In genomic region chr3:94480291-94480884, GRCm38 (mm10) we compare ENCODE assay signal across 9 mouse cellular contexts. TPM values are rescaled to one million over a fixed set of nuclear protein-coding genes. Genes with fewer than 3 reads are reported as not detected.
DNase-seq lines count a peak whose midpoint lies in the region; ATAC-seq and TF ChIP-seq lines count a peak whose summit lies in the region.
"Had no signal": no experiment of that assay in that cellular context is flagged by ENCODE, and none has a peak within 500 bp of the region (broad histone marks: within the 10 kb centered on the region; RNA-seq: fewer than 3 reads in every experiment).

TSS of gene Riiad1 (minus strand) at chr3:94480341.

- WGBS in neural tube, embryonic 11.5 days, result 8% methylated on average over 16 of the region's 16 CpGs
- WGBS in limb, embryonic 11.5 days, result 7% methylated on average over 16 of the region's 16 CpGs
- 13% methylated on average over 15 of the region's 16 CpGs for WGBS in stomach, postnatal 0 days

- H3K27me3 ChIP-seq in neural tube, embryonic 11.5 days (ENCODE audit: control insufficient read depth, insufficient read depth, low read length), result peaks cover 8% of the 10 kb centered on the region; the same call in 1 of the 2 replicates
- H3K27me3 ChIP-seq in limb, embryonic 11.5 days (ENCODE audit: control insufficient read depth, insufficient read depth, low read length), result peaks cover 8% of the 10 kb centered on the region; the same call in 1 of the 2 replicates
- H3K27me3 ChIP-seq in stomach, postnatal 0 days (ENCODE audit: control insufficient read depth, insufficient read depth, low read length), result no peaks in the 10 kb centered on the region

- H3K9ac ChIP-seq in neural tube, embryonic 11.5 days (ENCODE audit: low read length), result peak within 1 kb of the TSS; percentile 78
- H3K9ac ChIP-seq in limb, embryonic 11.5 days (ENCODE audit: low read length), result no peak within 1 kb of the TSS; the same call in 1 of the 2 replicates
- no peak within 1 kb of the TSS for H3K9ac ChIP-seq in stomach, postnatal 0 days (ENCODE audit: low read length)

- H3K4me1 ChIP-seq in neural tube, embryonic 11.5 days (ENCODE audit: control insufficient read depth, insufficient read depth, low read length), result peaks cover 48% of the 10 kb centered on the region
- peaks cover 13% of the 10 kb centered on the region; the same call in 1 of the 2 replicates for H3K4me1 ChIP-seq in limb, embryonic 11.5 days (ENCODE audit: control insufficient read depth, insufficient read depth, low read length)
- no peaks in the 10 kb centered on the region for H3K4me1 ChIP-seq in stomach, postnatal 0 days (replicated peaks; ENCODE audit: control insufficient read depth, insufficient read depth)

- TF ChIP-seq EP300 in stomach, postnatal 0 days (optimal IDR thresholded peaks at IDR 0.05), result no peak

- ATAC-seq in neural tube, embryonic 11.5 days (ENCODE audit: insufficient read depth, low FRiP score, low TSS enrichment), result no peak
- no peak for ATAC-seq in limb, embryonic 11.5 days (ENCODE audit: insufficient number of reproducible peaks, low FRiP score, low TSS enrichment, low read depth)
- no peak for ATAC-seq in stomach, postnatal 0 days (ENCODE audit: low FRiP score, low TSS enrichment)

- TF ChIP-seq CTCF in stomach, postnatal 0 days (IDR thresholded peaks at IDR 0.05; ENCODE audit: low read depth), result no peak

- H3K27ac ChIP-seq in neural tube, embryonic 11.5 days (ENCODE audit: low read depth, low read length), result peak within 1 kb of the TSS; percentile 77
- H3K27ac ChIP-seq in limb, embryonic 11.5 days (replicated peaks; ENCODE audit: low read depth, low read length), result no peak within 1 kb of the TSS
- no peak within 1 kb of the TSS for H3K27ac ChIP-seq in stomach, postnatal 0 days (replicated peaks)

- H3K9me3 ChIP-seq in neural tube, embryonic 11.5 days (ENCODE audit: control insufficient read depth, low read length), result no peaks in the 10 kb centered on the region
- no peaks in the 10 kb centered on the region for H3K9me3 ChIP-seq in limb, embryonic 11.5 days (ENCODE audit: control insufficient read depth, low read length)
- H3K9me3 ChIP-seq in stomach, postnatal 0 days (ENCODE audit: control insufficient read depth, low read length), result no peaks in the 10 kb centered on the region

- peak within 1 kb of the TSS; percentile 66 for H3K4me2 ChIP-seq in neural tube, embryonic 11.5 days (ENCODE audit: low read depth)
- peak within 1 kb of the TSS; percentile 5; the same call in 1 of the 2 replicates for H3K4me2 ChIP-seq in limb, embryonic 11.5 days (ENCODE audit: low read depth, severe bottlenecking)
- peak within 1 kb of the TSS; percentile 12; the same call in 1 of the 2 replicates for H3K4me2 ChIP-seq in stomach, postnatal 0 days (replicated peaks; ENCODE audit: low read depth)

- DNase-seq in gastrocnemius, adult 18-20 months (ENCODE audit: low spot score), result no peak
- no peak for DNase-seq in gastrocnemius, postnatal 14 days
- peak; percentile 66 for DNase-seq in neural tube, embryonic 11.5 days (ENCODE audit: low spot score)
- DNase-seq in neural tube, embryonic 10.5 days (ENCODE audit: extremely low spot score, low spot score), result no peak
- no peak for DNase-seq in limb, embryonic 11.5 days (ENCODE audit: low spot score)
- DNase-seq in stomach, postnatal 0 days (ENCODE audit: low spot score), result no peak
- no peak for DNase-seq in thymus, adult 18-20 months
- no peak for DNase-seq in left cerebral cortex, postnatal 25 days (ENCODE audit: low spot score in 2 of 2)
- DNase-seq: adrenal gland, postnatal 25 days had no signal

- peak within 1 kb of the TSS; percentile 54 for H3K4me3 ChIP-seq in neural tube, embryonic 11.5 days (ENCODE audit: low read depth, low read length)
- H3K4me3 ChIP-seq in limb, embryonic 11.5 days (ENCODE audit: low read depth, low read length), result no peak within 1 kb of the TSS
- H3K4me3 ChIP-seq in stomach, postnatal 0 days (ENCODE audit: low read depth, low read length), result no peak within 1 kb of the TSS

- H3K36me3 ChIP-seq in neural tube, embryonic 11.5 days (ENCODE audit: control insufficient read depth, insufficient read depth, low read length), result no peaks in the 10 kb centered on the region
- no peaks in the 10 kb centered on the region for H3K36me3 ChIP-seq in limb, embryonic 11.5 days (ENCODE audit: control insufficient read depth, insufficient read depth, low read length)
- H3K36me3 ChIP-seq in stomach, postnatal 0 days (ENCODE audit: control insufficient read depth, insufficient read depth, low read length), result no peaks in the 10 kb centered on the region

- intact Hi-C loops in gastrocnemius, postnatal 14 days (cut with DNase I; ENCODE audit: low total_unique reads), result no loop called here
- intact Hi-C loops in left cerebral cortex, postnatal 25 days (cut with DNase I), result no loop called here

RNA-seq across cellular contexts. Expression of gene Riiad1, which starts in this region (rescaled TPM):
- 10 to 100 TPM; 12.9 to 13.0 TPM for total RNA-seq in gastrocnemius, adult 18-20 months (2021)
- total RNA-seq in gastrocnemius, postnatal 14 days (2021), result 1 to 10 TPM; 3.0 to 3.8 TPM
- polyA plus RNA-seq in neural tube, embryonic 11.5 days (2014; fragmentation: Nextera tagmentation; extraction: Ambion mirVana), result 9.3 and 9.5 TPM in 2 replicates
- polyA plus RNA-seq in limb, embryonic 11.5 days (2014; fragmentation: Nextera tagmentation; extraction: Ambion mirVana), result 1.0 and 1.6 TPM in 2 replicates
- polyA plus RNA-seq in stomach, postnatal 0 days (2015; fragmentation: Nextera tagmentation; extraction: Ambion mirVana), result 3.2 and 3.5 TPM in 2 replicates
- total RNA-seq in left cerebral cortex, postnatal 25 days (2021), result 1 to 10 TPM; 4.2 to 5.3 TPM

Comparison
In these comparisons a context has a peak if more than half of its experiments do, and no peak if none do; other contexts are left out.
1. H3K4me2 ChIP-seq: peak in every context shown above with its lines; median percentile 66 in neural tube, embryonic 11.5 days; 12 in stomach, postnatal 0 days; 5 in limb, embryonic 11.5 days.